Mouse (Mus musculus): ENCODE measurements at regions not wholly inside any gene's neighbourhood (a gene's known extent, or its start where the extent isn't known, plus 50 kb on each side); places are given as distances from the start of the nearest gene placed in this dataset.
A peak's percentile ranks its signal among the peaks of the same experiment; 100 is the strongest.

GRCm38 (mm10) chr15:71326596-71326995 lies 2507.8 kb upstream of the Gm6569 start:
- DNase-seq (ENCODE audit: extremely low spot score in 1 of 2, low spot score in 1 of 2): no peak

DNA sequence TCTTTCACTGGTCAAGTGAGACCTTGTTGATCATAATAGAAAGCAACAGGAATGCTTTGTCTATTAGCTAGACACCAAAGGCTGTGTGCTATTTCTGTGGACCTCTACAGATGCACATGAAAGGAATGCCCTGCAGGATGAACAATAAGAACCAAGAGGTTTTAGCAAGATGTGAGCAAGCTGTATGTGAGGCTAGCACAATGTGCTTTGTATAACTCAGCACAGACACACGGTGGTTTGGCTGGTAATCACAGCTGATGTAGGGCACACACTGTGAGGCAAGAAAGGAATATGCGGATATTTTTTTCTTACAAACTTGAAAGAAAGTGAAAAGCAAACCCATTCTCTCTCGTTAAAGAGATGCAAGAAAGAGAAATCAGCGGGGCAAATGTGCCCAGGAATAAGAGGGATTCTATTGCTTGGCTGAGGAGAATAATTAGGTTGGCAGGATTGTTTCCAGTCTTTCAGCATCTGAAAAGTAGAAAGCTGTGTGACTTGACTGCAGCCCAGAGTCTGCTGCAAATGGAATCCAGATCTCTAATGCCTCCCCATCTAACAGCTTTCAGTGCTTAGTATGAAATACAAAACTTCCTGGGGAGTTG lies 2476.1 kb upstream of the Gm6569 start:
- no peak for DNase-seq (ENCODE audit: extremely low spot score in 1 of 2, low spot score in 1 of 2)

GRCm38 (mm10) chr15:71375775-71376174 lies 2458.6 kb upstream of the Gm6569 start:
- DNase-seq (ENCODE audit: extremely low spot score in 1 of 2, low spot score in 1 of 2): peak; percentile 29 to 52
